Mouse (Mus musculus): ENCODE measurements at regions not wholly inside any gene's neighbourhood (a gene's known extent, or its start where the extent isn't known, plus 50 kb on each side); places are given as distances from the start of the nearest gene placed in this dataset.

- TF ChIP-seq USF1 (IDR thresholded peaks at IDR 0.05; ENCODE audit: low read depth) = no peak
- no peak for TF ChIP-seq POLR2AphosphoS2 (IDR thresholded peaks at IDR 0.05; ENCODE audit: insufficient read length, low read depth)
- no peak for TF ChIP-seq POLR2A (IDR thresholded peaks at IDR 0.05; ENCODE audit: insufficient read length, low read depth)
Observed at GRCm38 (mm10) chr11:19830280-19831062, 93.7 kb upstream of the Spred2 start.
